Mouse (Mus musculus) lung, postnatal 36 days (tissue): ENCODE results near the gene Gm8994.
"Not testable (repeated sequence)": the region's sequence is repeated elsewhere in the genome, so short reads cannot be mapped to it uniquely, and the experiment has no call there.

Source experiments
- DNase-seq: peaks from one replicate; pipeline ENCODE4 v3.0.0; 2022; ENCODE audit warnings: mixed read lengths

The Gm8994 gene

GRCm38 (mm10) chr6:136327239-136327638, at the start of gene Gm8994:
Gene Gm8994 (plus strand): TSS chr6:136327539.
- DNase-seq: not testable (repeated sequence)

GRCm38 (mm10) chr6:136277685-136278084, 49.7 kb upstream of the Gm8994 start:
- DNase-seq: no peak

DNA sequence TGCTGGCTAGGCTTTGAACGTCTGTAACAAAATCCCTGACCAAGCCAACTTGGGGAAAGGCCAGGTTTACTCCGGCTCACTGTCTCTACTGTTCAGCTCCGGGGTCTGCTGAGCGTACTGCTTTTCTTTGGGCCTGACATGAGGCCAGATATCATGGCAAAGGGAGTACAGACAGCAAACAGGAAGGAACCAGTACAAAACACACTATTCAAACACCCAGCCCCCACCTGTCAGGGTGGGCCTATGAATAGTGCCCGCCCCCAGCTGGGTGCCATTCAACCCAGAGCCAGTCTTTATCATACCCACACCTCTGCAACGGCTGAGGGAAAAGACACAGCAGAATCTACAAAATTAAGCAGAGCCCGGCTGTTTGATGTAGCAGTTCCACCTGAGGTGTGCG, 42.8 kb upstream of the Gm8994 start:
- DNase-seq: no peak

DNA sequence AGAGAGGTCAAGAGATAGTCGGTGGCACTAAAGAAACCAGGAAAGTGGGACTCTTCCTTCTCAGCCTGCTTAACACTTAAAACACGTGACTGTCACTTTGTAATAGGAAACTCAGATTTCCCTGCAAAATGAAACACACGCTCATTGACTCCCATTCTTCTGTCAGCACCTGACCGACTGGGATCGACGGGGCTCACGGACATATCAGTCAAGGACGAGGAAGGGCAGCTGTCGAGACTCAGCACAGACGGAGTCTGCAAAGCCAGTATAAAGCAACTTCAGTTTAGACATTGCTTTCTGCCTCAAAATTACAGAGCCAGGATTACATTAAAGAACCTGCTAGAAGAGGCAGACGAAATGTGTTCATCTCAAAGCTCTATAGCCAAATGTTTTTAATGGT, 41.2 kb upstream of the Gm8994 start:
- DNase-seq: no peak

- no peak for DNase-seq
These were observed 40.8 kb upstream of the Gm8994 start for GRCm38 (mm10) chr6:136286589-136286988.

- DNase-seq: no peak
These were observed 35.9 kb upstream of the Gm8994 start for GRCm38 (mm10) chr6:136291424-136291823.

DNA sequence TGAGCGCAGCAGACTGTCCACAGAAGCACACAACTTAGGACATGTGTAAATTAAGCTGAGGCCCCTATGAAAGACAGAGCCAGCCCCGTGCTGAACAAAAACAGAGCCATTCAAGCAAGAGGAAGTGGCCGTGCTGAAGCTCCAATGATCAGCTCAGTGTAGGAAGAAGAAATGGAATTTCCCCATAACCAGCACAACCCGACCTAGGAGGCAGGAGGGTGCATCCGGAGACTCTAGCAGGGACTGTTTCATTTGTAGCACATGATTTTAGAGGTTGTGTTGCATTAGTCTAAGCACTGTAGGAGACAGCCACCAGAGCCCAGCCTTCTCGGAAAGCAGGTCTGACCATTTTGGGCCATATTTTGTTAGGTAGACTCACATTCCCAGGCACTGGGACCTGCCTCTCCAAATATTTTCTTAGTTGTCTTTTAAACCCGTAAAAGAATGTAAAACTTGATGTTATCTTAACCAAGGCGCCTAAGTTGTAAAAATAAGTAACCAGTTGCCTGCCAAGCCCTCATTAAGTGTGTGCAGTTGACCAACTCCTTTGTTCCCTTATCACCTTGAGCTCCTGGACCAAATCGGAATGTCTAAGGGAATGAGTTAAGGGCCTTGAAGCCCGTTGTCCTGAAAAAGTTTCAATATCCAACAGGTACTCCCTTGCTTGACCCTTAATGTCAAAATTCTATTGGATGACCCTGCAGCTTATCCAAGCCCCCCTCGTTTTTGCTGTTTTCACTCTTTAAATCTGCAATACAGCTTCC, 35.2 kb upstream of the Gm8994 start:
- DNase-seq: no peak

GRCm38 (mm10) chr6:136293700-136294099, 33.6 kb upstream of the Gm8994 start:
- no peak for DNase-seq

GRCm38 (mm10) chr6:136295821-136296220, 31.5 kb upstream of the Gm8994 start:
- no peak for DNase-seq

DNA sequence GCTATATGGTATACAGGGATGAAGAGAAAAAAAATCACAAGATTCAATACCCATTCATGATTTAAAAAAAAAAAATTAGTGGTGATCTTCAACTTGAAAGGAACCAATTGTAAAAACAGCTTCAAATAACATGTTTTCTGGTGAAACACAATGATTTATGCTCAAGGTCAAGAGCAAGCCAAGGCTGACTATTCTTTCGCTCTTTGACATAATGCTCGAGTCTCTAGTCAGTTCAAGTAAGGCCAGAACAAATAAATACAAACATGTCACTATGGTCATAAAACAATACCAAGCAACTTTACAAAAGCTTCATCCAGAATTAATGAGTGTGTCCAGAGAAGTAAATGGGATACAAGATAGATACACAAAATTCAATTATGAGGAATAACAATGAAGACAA, 31.1 kb upstream of the Gm8994 start:
- no peak for DNase-seq

GRCm38 (mm10) chr6:136303514-136303913, 23.8 kb upstream of the Gm8994 start:
- peak; percentile 67 for DNase-seq

DNA sequence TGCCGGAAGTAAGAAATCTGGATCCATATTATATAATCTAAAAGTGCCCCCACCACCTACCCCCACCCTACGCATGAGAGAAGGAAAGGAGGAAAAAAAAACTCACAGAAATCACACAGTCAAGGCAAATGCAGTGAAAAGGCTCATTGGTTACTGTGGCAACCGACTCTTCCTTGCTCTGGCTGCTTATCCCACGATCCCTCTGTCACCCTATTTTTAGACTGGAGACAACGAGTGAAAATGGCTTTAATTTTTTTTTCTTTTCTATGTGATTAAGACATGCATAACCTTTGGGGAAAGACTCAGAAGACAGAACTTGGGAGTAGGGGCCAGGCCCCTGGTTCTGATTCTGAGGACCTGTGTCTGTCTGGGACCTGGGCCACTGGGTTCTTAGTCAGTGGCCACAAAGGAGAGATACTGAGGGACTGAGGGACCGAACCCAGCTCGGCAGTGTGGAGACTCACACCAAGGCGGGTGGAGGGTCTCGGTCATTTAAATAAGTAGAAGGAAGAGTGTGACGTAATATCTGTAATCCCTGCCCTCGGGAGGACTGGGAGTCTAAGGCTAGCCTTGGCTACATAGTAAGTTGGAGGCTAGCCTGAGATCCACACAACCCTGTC, 22.9 kb upstream of the Gm8994 start:
- no peak for DNase-seq

DNA sequence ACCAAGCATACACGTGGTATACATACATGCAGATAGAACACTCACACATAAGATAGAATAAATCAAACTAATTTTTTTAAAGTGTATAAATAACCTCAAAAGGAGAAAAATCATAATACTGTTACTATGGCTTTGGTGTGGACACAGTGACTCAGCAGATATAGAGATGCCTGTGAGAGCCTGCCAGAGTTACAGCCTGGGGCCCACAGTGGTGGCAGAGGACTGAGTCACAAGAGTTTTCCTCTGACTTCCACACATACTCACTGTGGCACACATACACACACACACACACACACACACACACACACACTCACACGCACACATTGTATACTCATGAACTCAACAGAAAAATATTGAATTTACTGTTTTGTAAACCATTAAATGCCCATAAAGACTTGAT, 17.9 kb upstream of the Gm8994 start:
- DNase-seq: no peak

DNA sequence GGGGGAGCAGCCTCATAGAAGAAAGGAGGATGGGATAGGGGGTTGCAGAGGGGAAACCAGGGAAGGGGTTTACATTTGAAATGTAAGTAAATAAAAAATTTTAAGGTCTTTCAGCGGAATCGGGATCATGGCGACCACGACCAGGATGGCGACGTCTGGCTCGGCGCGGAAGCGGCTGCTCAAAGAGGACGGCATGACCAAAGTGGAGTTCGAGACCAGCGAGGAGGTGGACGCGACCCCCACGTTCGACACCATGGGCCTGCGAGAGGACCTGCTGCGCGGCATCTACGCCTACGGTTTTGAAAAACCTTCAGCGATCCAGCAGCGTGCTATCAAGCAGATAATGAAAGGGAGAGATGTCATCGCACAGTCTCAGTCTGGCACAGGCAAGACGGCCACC, 1.1 kb downstream of the Gm8994 start:
- DNase-seq: not testable (repeated sequence)

DNA sequence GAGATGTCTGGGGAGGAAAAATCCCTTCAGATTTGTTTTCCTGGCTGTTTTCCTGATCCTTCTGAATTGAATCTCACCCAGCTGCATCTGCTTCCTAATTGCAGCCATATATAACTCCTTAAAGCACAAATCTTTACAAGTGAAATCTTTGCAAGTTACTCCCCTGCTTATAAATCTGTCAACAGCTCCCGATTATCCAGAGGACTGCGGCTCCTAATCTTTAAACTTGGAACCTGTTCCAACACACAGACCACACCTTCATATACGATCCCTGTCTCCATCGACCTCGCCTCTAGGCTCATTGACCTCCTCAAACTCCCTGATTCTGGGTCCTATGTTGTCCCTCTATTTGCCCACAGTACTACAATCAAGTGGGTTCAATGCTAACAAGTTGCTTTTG, 13.3 kb downstream of the Gm8994 start:
- DNase-seq: no peak

DNA sequence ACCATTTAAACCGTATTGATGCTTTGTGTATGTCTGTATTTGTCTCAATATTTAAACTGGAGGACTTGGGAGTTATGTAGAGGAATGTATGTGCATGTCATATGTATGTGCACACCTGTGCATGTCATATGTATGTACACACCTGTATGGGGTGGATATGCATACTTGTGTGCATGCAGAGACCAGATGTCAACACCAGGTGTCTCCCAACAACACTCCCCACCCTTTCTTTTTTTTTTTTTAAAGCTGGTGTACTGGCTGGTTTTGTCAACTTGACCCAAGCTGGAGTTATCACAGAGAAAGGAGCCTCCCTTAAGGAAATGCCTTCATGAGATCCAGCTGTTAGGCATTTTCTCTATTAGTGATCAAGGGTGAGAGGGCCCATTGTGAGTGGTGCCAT, 13.8 kb downstream of the Gm8994 start:
- DNase-seq: no peak

DNA sequence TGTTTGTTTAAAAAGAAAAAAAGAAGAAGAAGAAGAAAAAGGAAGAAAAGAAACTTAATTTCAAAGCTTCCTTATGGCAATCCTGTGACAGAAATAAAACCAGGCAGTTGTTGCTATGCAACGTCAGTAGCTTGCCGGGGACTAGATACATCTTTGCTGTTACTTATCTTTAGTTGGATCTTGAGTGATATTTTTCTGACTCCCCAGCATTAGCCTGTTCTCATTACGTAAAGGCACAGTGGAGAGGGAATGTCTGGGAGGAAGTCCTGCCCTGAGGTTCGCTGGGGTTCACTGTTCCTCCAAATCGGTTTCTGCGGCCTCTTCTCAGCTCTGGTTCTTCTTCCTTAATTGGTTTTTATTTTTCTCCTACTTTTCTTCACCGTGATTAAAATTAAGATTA, 16.5 kb downstream of the Gm8994 start:
- no peak for DNase-seq

DNA sequence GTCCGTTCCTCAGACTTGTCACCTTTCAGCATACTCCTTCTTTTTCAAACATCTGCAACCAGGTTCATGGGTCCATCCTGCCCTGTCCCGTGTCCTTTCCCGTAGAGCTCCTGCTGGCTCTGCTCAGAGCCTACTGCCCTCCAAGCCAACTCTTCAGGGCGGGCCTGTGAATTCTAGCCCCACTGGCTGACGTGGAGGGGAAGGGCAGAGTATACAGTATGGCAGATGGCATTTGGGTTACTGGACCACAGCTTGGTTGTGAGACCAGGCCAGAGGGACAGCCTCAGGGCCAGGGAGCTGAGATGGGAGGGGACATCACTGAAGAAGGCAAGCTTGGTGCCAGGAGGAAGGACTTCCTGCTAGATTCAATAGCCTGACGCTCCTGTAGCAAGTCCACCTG, 17.7 kb downstream of the Gm8994 start:
- no peak for DNase-seq

DNA sequence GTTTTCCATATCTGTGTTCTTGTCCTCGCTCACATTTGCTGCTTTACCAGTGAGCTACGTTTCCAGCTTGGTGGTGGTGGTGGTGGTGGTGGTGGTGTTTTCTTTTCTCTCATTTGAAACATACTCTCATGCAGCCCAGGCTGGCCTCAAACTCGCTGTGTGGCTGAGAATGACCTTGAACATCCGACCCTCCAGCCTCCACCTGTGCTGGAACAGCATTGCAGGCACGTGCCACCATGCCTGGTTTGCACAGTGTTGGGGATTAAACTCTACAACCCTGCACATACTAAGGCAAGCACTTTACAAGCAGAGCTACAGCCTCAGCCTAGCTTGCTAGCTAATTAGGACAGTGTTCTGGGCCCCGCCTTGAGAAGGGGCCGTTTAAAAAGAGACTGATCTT, 18.3 kb downstream of the Gm8994 start:
- DNase-seq: no peak

DNA sequence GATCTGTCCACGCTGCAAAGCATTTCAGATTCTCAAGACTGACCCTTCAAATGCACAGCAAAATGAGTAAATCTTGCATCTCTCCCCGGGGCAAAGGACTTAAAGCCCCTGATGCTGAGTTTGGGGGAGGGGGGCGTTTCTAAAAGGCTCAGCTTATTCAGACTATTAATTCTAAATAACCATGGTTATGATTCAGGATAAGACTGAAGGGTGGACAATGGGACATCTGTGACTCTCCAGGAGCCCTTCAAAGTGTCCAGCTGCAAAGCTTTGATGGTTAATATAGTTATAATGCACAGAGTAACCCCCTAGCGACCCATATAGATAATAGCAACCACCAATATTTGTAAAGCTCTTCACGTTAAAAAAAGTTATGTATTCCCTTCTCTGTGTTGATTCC, 19.7 kb downstream of the Gm8994 start:
- no peak for DNase-seq

DNA sequence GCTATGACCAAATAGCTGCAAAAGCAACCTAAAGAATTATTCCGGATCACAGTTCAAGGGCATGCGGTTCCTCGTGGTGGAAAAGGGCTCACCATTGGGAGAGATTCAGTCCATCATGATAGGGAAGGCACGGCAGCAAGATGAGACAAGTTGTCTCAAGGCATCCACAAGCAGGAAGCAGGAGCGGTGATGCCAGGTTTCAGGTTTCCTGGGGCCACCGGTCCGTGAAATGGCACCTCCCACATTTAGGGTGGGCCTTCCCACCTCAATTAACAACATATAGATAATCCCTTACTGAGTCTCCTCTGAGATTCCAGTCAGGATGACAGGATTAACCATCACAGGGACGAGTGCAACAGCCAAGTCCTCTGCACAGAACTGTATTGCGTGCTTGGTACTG, 20.3 kb downstream of the Gm8994 start:
- DNase-seq: no peak

- DNase-seq: peak; percentile 81
These were observed 26.3 kb downstream of the Gm8994 start for GRCm38 (mm10) chr6:136353399-136354184.

DNA sequence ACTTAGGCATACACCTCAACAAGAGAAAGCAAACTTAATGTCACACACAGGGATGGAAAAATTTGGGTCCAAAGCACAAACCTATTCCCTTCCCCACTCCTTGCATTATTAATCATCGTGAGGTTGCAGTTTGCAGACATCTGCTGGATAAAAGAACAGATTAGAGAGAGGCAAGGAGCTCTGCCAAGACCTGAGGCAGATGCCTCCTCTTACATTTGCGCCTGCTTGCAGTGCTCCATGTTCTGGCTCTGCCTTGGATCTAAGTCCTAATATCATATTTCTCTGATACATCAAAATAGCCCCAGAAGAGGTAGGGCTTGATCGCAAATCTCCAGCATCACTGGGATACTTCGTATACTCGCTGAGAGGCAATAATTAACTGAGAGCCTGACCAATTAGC, 31.1 kb downstream of the Gm8994 start:
- no peak for DNase-seq

GRCm38 (mm10) chr6:136363313-136363712, 36.0 kb downstream of the Gm8994 start:
- no peak for DNase-seq
